Mouse (Mus musculus) neural tube, embryonic 11.5 days (tissue): ENCODE measurements around the gene Ephb1. TPM values are rescaled to one million over a fixed set of nuclear protein-coding genes. Genes with fewer than 3 reads are reported as not detected.
A peak's percentile ranks its signal among the peaks of the same experiment; 100 is the strongest.

Source experiments
- ATAC-seq: fragments of 200-750 bp; cut with Nextera tagmentation; 2 replicates; pipeline ENCODE4 v1.8.0; 2017; ENCODE audit warnings: moderate number of reproducible peaks, mild to moderate bottlenecking, moderate TSS enrichment, moderate library complexity; ENCODE audit not compliant: insufficient read depth, low FRiP score, low TSS enrichment
- DNase-seq: peaks from one replicate; pipeline ENCODE4 v3.0.0-alpha.2; 2015; ENCODE audit warnings: low spot score
- H3K27ac ChIP-seq: fragments of 300-500 bp; sonication (generic); 2 replicates; pipeline ENCODE4 v1.5.1; 2014; ENCODE audit warnings: low read depth, mild to moderate bottlenecking, low read length
- H3K27me3 ChIP-seq: fragments of 300-500 bp; sonication (generic); 2 replicates; pipeline ENCODE4 v1.6.1; 2014; ENCODE audit warnings: mild to moderate bottlenecking, low read length, mixed read lengths; ENCODE audit not compliant: control insufficient read depth, insufficient read depth
- H3K36me3 ChIP-seq: fragments of 300-500 bp; sonication (generic); 2 replicates; pipeline ENCODE4 v1.6.1; 2014; ENCODE audit warnings: mild to moderate bottlenecking, low read length, moderate library complexity, mixed read lengths; ENCODE audit not compliant: control insufficient read depth, insufficient read depth
- H3K4me1 ChIP-seq: fragments of 300-500 bp; sonication (generic); 2 replicates; pipeline ENCODE4 v1.6.1; 2014; ENCODE audit warnings: low read length, mixed read lengths; ENCODE audit not compliant: control insufficient read depth, insufficient read depth
- H3K4me2 ChIP-seq: fragments of 300-500 bp; sonication (generic); 2 replicates; pipeline ENCODE4 v1.6.1; 2014; ENCODE audit warnings: low read depth, mild to moderate bottlenecking, moderate library complexity
- H3K4me3 ChIP-seq: fragments of 300-500 bp; sonication (generic); 2 replicates; pipeline ENCODE4 v1.5.1; 2014; ENCODE audit warnings: low read depth, low read length
- H3K9ac ChIP-seq: fragments of 300-500 bp; sonication (generic); 2 replicates; pipeline ENCODE4 v1.6.1; 2014; ENCODE audit warnings: mild to moderate bottlenecking, low read length
- H3K9me3 ChIP-seq: fragments of 300-500 bp; sonication (generic); 2 replicates; pipeline ENCODE4 v1.6.1; 2016; ENCODE audit warnings: low read length; ENCODE audit not compliant: control insufficient read depth
- WGBS: fragments of 180-500 bp; shearing (Covaris S2); extraction: QIAGEN DNeasy Blood & Tissue Kit; methylation state at CpG from one replicate; pipeline ENCODE4 v1.1.7; 2014; 5-methylcytosine and 5-hydroxymethylcytosine counted together
- polyA plus RNA-seq: library from polyadenylated mRNA; unstranded; fragments of >200 nt; fragmentation: Nextera tagmentation; extraction: Ambion mirVana; gene quantifications from 2 replicates; pipeline ENCODE4 v1.2.1, GENCODE M21; 2014

Ephb1 gene
- polyA plus RNA-seq, 1 experiment from 2014 or later = 11.2 TPM

DNA sequence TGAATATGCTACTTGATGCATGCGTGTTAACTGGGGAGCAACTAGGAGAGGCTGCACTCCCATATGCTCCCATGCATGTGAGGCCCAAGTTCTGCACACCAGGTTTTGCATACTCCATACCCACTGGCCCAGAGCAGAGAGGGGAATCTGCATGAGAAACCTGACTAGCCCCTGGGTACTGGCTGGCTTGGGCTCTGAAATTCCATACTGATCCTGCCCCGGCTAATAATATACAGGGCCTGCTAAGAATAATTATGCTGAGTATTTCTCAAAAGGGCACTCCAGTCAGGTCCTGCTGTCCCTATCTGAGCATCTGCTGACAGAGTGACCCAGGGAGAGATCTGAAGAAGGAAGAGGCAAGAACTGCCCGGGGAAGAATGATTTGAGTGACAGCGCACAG, 400.0 kb downstream of the Ephb1 start:
- Histone ChIP-seq H3K36me3 (no peaks in the 10 kb centered on the region), H3K4me2 (no peak overlapping the region), H3K27me3 (no peaks in the 10 kb centered on the region), H3K4me3 (no peak overlapping the region), H3K9me3 (no peaks in the 10 kb centered on the region), H3K9ac (no peak overlapping the region), H3K4me1 (no peaks in the 10 kb centered on the region), H3K27ac (no peak overlapping the region)
- no peak for DNase-seq
- ATAC-seq = no peak
- WGBS = 90% methylated on average over 4 of the region's 4 CpGs

DNA sequence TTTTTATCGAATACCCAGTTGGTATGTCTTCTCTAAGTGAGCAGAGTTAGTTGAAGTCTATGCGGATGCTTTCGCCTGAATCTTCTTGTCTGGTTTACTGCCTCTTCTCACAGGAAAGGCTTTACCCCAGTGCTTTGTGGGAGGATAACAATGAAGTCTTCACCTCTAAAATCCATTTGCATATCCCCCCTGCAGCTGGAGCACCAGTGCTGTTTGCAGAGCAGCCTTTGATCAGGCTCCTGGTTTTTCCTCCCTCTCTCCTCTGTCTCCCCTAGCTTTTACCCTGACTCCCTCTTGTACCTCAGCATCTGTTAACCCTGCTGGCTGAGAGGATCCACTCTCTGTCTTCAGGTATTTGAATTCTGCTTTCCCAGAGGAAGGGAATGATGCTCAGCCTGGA, 404.4 kb downstream of the Ephb1 start:
- H3K27me3 ChIP-seq = no peaks in the 10 kb centered on the region
- H3K4me2 ChIP-seq = no peak overlapping the region
- H3K27ac ChIP-seq = no peak overlapping the region
- ATAC-seq (no peak), DNase-seq (no peak)
- H3K9me3 ChIP-seq = no peaks in the 10 kb centered on the region
- no peak overlapping the region for H3K9ac ChIP-seq
- H3K4me1 ChIP-seq = no peaks in the 10 kb centered on the region
- no peaks in the 10 kb centered on the region for H3K36me3 ChIP-seq
- no peak overlapping the region for H3K4me3 ChIP-seq
- WGBS = 6% methylated on average over 3 of the region's 3 CpGs

DNA sequence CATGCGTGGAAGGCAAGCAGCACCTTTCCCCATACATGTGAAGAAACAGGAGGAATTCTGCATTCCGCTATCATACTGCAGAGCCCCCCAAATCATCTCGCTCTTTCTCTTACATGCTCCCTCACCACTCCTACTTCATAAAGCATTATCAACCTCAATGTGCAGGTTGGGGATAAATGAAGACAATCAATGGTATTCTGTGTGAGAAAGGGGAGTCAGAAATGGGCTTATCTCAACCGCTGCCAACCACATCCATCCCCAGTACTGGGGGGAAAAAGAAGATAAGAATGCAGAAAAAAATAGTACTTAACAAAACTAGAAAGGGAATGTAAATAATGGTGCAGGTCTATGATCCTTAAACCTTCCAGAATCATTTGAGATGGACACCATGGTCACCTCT, 408.7 kb downstream of the Ephb1 start:
- DNase-seq (no peak), ATAC-seq (no peak)
- Histone ChIP-seq H3K27me3 (no peaks in the 10 kb centered on the region), H3K9ac (no peak overlapping the region), H3K9me3 (no peaks in the 10 kb centered on the region), H3K36me3 (no peaks in the 10 kb centered on the region), H3K4me2 (no peak overlapping the region), H3K4me3 (no peak overlapping the region), H3K27ac (no peak overlapping the region), H3K4me1 (no peaks in the 10 kb centered on the region)
- WGBS = 95% methylated on average over 4 of the region's 4 CpGs

DNA sequence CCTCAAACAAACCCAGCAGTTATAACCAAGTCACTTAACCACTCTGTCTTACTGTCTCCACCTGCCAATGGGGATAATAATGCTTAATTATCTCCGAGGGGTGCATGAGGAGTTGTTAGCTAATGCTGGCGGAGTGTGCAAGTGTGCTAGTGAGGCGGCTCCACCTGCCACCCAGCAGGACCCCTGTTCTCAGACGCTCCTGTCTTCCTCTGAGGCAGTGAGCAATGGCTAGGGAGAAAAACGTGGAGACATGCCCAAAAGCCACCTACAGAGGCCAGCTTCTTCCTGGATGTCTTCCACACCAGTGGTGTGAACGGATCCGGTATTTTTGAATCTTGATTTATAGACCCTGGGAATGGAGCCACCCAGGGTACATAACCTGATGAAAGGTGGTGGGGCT, 409.2 kb downstream of the Ephb1 start:
- Histone ChIP-seq H3K27me3 (no peaks in the 10 kb centered on the region), H3K9me3 (no peaks in the 10 kb centered on the region), H3K4me1 (no peaks in the 10 kb centered on the region), H3K9ac (no peak overlapping the region), H3K4me2 (no peak overlapping the region), H3K4me3 (no peak overlapping the region), H3K27ac (no peak overlapping the region), H3K36me3 (no peaks in the 10 kb centered on the region)
- no peak for DNase-seq
- WGBS = 35% methylated on average over 7 of the region's 7 CpGs
- no peak for ATAC-seq

DNA sequence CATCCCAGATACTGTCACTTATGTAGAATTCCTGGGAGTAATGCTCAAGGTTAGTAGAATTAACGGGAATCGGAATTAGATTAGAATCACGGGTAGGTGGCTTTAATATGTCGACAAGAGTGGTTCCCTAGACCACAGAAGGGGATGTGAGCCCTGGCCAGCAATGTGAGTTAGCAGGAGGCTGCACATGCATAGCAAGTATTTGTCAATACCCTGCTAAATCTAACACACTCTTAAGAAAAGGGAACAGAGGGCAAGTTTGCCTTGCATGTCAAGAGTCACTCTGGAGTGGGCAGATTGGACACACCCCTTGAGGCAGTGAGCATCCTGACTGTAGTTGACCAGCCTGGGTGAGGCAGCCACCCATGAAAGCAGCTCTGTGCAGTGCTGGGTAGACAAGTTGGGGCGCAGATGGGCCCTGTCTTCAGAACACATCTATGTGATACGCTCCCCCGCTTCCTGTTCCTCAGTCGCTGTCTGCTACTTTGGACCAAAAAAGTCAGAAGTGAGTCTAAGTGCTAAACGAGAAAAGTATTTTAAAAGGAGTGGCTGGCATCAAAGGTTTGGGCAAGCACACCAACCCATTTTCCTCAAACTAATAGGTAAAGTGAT, 412.3 kb downstream of the Ephb1 start:
- Histone ChIP-seq H3K4me3 (no peak overlapping the region), H3K9me3 (no peaks in the 10 kb centered on the region), H3K4me2 (no peak overlapping the region), H3K27me3 (no peaks in the 10 kb centered on the region), H3K27ac (no peak overlapping the region), H3K36me3 (no peaks in the 10 kb centered on the region), H3K9ac (no peak overlapping the region), H3K4me1 (no peaks in the 10 kb centered on the region)
- ATAC-seq (no peak), DNase-seq (no peak)
- WGBS = 81% methylated on average over 9 of the region's 9 CpGs

DNA sequence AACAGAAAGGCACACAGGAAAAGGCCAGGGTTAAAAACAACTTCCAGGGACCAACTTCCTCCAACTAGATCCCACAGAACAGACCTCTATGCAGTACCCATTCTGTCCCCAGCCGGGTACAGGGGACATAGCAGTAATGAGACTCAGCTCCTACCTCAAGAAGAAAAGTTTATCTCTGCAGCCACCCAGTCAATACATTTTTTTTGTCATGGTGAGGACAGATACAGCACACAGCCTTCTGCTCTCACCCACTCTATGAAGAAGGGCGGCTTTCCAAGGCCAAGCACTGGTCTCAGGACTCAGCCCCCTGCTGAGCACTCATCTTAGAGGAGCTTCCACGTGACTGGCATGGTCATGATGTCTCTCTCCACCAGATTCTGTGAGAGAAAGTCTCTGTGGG, 414.3 kb downstream of the Ephb1 start:
- Histone ChIP-seq H3K4me1 (no peaks in the 10 kb centered on the region), H3K27ac (no peak overlapping the region), H3K4me2 (no peak overlapping the region), H3K4me3 (no peak overlapping the region), H3K9ac (no peak overlapping the region), H3K36me3 (no peaks in the 10 kb centered on the region), H3K27me3 (no peaks in the 10 kb centered on the region), H3K9me3 (no peaks in the 10 kb centered on the region)
- DNase-seq = no peak
- 82% methylated on average over 3 of the region's 3 CpGs for WGBS
- no peak for ATAC-seq

DNA sequence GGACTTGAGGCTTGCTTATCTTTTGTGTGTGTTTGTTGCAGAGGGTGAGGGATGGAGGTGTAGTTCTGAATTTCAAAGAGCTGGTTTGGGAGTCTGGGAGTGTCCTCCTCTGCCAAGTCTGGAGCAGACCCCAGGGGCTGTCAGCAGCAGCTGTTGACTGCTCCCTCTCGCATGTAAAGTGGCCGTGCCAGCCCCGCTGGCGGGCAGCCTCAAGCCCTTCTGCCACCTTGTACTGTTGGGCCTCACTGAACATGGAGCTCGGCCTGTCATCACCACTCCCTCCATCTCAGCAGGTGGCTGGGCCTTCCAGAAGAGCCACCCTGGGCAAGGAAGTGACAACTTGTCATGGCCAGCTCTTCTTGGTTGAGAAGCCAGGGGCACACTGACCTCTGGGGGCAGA, 415.5 kb downstream of the Ephb1 start:
- Histone ChIP-seq H3K27me3 (no peaks in the 10 kb centered on the region), H3K4me1 (no peaks in the 10 kb centered on the region), H3K36me3 (no peaks in the 10 kb centered on the region), H3K4me2 (no peak overlapping the region), H3K27ac (no peak overlapping the region), H3K9ac (no peak overlapping the region), H3K9me3 (no peaks in the 10 kb centered on the region), H3K4me3 (no peak overlapping the region)
- ATAC-seq = no peak
- no peak for DNase-seq
- 77% methylated on average over 5 of the region's 5 CpGs for WGBS

DNA sequence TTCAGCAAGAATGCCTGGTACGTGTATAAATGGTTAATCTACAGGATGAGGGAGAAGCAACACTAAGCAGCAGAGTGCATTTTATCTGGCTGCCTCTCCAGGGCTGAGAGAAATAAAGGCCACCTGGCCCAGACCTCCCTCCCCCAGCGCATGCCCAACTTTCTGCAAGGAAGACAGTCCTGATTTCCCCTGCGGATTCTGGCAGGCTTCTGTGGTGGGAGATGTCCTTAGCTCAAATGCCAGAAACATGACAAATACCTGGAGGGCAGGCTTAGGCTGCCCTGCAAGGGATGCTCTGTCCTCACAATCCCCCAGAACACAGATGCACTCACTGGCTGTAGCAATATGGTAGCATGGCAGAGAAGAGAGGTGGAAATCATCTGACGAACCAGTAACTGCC, 416.4 kb downstream of the Ephb1 start:
- Histone ChIP-seq H3K4me2 (no peak overlapping the region), H3K9ac (no peak overlapping the region), H3K27ac (no peak overlapping the region), H3K27me3 (no peaks in the 10 kb centered on the region), H3K36me3 (no peaks in the 10 kb centered on the region), H3K9me3 (no peaks in the 10 kb centered on the region), H3K4me3 (no peak overlapping the region), H3K4me1 (no peaks in the 10 kb centered on the region)
- WGBS = 78% methylated on average over 4 of the region's 4 CpGs
- ATAC-seq (no peak), DNase-seq (no peak)

DNA sequence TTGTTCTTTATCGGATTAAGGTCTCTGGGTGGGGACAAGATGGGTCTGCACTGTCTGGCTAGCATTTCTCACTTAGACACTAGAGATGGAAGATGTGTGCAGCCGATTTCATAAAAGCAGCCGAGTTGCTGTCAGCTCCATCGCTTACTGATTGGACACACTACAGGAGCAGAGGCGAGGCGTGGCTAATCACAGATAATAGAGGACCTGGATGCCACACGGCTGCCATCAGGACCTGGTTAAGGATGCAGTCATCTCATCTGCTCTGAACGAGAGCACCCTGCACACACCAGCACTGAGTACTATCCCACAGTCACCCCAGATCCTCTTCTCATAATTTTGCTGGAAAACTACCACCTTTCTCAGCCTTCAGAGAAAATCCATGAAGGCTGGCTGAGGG, 419.6 kb downstream of the Ephb1 start:
- ATAC-seq = no peak
- WGBS = 59% methylated on average over 8 of the region's 8 CpGs
- Histone ChIP-seq H3K4me2 (no peak overlapping the region), H3K4me3 (no peak overlapping the region), H3K9ac (no peak overlapping the region), H3K36me3 (no peaks in the 10 kb centered on the region), H3K27ac (no peak overlapping the region), H3K9me3 (no peaks in the 10 kb centered on the region), H3K4me1 (no peaks in the 10 kb centered on the region), H3K27me3 (no peaks in the 10 kb centered on the region)
- peak; percentile 34 for DNase-seq
